Mouse (Mus musculus): Measurements from ENCODE around the gene Spag7. TPM values are rescaled to one million over a fixed set of nuclear protein-coding genes. Genes with fewer than 3 reads are reported as not detected.

Gene Spag7
- 44.5 and 47.9 TPM in 2 replicates for polyA plus RNA-seq (2012; rRNA removed)

DNA sequence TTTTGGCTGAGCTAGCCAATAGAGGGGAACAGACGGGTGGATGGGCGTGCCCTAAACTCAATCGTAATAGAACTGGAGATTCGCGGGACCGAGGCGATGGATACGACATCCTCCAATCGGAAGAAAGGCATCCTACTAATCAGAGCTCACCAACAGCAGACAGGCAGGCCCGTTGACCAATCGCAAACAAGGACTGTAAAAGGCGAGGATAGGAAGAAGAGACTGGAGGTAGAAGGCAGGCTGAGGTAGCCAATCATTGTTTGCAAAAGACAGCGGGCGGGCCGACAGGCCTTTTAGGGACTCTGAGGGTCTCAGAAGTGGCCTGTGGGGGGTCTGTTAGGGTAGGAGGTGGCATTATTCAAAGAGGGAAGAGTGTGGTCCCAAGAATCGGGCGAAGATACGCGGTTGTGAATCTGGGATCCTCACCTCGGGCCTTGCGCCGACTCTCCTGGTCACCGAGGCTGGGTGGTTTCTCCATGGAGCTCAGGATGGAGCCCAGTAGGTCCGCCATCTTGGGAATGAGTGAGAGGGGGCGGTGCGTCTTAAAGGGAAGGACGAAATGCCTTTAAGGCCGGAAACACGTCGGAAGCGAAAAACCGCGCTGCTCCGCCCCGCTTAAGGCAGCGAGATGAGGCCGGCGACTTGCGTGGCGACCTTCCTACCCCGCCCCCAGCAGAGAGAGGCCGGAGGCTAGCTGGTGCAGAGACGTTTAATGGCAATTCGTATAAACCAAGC is at the start of gene Spag7:
TSS of gene Spag7 (minus strand) at position 646 of the 735 bp plus-strand sequence.
- Histone ChIP-seq H3K27me3 (ENCODE audit: control insufficient read depth, insufficient read depth, low read length) (no peaks in the 10 kb centered on the region), H3K27ac (ENCODE audit: control insufficient read depth, insufficient read depth, low read depth, low read length) (peak within 1 kb of the TSS; percentile 96), H3K36me3 (ENCODE audit: control insufficient read depth, insufficient read depth, low read length) (no peaks in the 10 kb centered on the region; the same call in 1 of the 2 replicates)

DNA sequence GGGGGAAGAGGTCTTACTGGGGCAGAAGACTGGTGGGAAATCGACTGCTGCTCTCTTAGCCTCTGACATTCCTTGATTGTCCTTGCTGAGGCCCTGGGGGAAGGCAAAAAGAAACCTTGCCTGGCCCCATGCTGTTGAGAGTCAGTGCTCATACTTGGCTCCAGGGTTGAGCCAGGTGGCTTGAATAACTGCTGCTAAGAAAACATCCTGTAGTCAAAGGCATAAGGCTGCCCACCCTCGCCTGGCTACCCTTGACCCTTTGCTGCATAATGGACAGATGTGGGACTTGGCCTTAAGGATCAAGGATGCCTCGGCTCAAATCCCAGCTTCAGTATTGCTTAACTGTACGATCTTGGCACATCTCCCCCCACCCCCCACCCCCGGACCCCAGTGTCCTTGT is 49.3 kb upstream of the Spag7 start:
- no peaks in the 10 kb centered on the region for H3K36me3 ChIP-seq (ENCODE audit: control insufficient read depth, insufficient read depth, low read length)

More for the DNA sequence above, at the start of gene Spag7:
- Histone ChIP-seq H3K4me3 (ENCODE audit: control insufficient read depth, low read depth, low read length) (peak within 1 kb of the TSS; percentile 95), H3K4me1 (ENCODE audit: control insufficient read depth, insufficient read depth, low read length) (peaks cover 18% of the 10 kb centered on the region)
- TF ChIP-seq CTCF (IDR thresholded peaks at IDR 0.05; ENCODE audit: control insufficient read depth, insufficient read depth, insufficient replicate concordance, low read depth, low read length) (no peak), POLR2A (IDR thresholded peaks at IDR 0.05; ENCODE audit: control insufficient read depth, low read depth, low read length) (peak; percentile 74; the same call in 1 of the 2 replicates)

DNA sequence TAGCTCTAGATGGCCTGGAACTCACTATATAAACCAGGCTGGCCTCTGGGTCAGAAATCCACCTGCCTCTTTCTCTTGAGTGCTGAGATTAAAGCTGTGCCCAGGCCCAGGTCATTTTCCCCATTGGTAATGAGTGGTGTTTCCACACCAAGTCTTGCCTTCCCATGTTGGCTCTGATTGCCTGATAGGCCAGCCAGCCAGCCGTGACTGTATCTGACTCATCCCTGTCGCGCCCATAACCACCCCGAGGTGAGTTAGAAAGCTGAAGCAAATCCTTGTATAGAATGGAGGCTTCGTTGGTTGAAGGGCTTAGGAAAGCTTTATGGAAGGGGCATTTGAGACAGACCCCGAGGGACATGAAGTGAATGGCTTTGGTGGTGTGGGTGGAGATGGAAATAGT is 46.6 kb upstream of the Spag7 start:
- Histone ChIP-seq H3K27ac (ENCODE audit: control insufficient read depth, insufficient read depth, low read depth, low read length) (no peak overlapping the region), H3K4me3 (ENCODE audit: control insufficient read depth, low read depth, low read length) (no peak overlapping the region), H3K27me3 (ENCODE audit: control insufficient read depth, insufficient read depth, low read length) (no peaks in the 10 kb centered on the region), H3K4me1 (ENCODE audit: control insufficient read depth, insufficient read depth, low read length) (no peaks in the 10 kb centered on the region), H3K36me3 (ENCODE audit: control insufficient read depth, insufficient read depth, low read length) (no peaks in the 10 kb centered on the region)
- no peak for TF ChIP-seq CTCF (IDR thresholded peaks at IDR 0.05; ENCODE audit: control insufficient read depth, insufficient read depth, insufficient replicate concordance, low read depth, low read length)
- TF ChIP-seq POLR2A (IDR thresholded peaks at IDR 0.05; ENCODE audit: control insufficient read depth, low read depth, low read length), result no peak

More for the DNA sequence above, 49.3 kb upstream of the Spag7 start:
- TF ChIP-seq CTCF (IDR thresholded peaks at IDR 0.05; ENCODE audit: control insufficient read depth, insufficient read depth, insufficient replicate concordance, low read depth, low read length) (no peak), POLR2A (IDR thresholded peaks at IDR 0.05; ENCODE audit: control insufficient read depth, low read depth, low read length) (no peak)
- H3K4me3 ChIP-seq (ENCODE audit: control insufficient read depth, low read depth, low read length), result no peak overlapping the region
- no peaks in the 10 kb centered on the region for H3K27me3 ChIP-seq (ENCODE audit: control insufficient read depth, insufficient read depth, low read length)
- no peak overlapping the region for H3K27ac ChIP-seq (ENCODE audit: control insufficient read depth, insufficient read depth, low read depth, low read length)
- no peaks in the 10 kb centered on the region for H3K4me1 ChIP-seq (ENCODE audit: control insufficient read depth, insufficient read depth, low read length)

DNA sequence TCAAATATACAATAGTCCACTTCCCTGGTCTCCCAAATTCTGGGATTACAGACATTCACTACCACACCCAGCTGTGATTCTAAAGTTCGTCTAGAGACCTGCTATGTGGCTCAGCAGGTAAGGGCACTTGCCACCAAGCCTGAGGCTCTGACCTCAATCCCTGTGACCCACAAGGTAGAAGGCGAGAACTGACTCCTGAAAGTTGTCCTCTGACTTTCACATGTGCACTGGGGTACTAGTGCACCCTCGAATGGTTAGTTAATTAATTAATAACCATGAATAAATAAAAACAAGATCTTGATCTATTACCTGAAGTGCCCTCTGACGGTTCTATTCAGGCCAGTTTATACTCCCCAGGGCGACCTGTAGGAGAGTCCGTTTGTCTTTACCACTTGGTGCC is 44.0 kb upstream of the Spag7 start:
- no peaks in the 10 kb centered on the region for H3K27me3 ChIP-seq (ENCODE audit: control insufficient read depth, insufficient read depth, low read length)
- no peak overlapping the region for H3K27ac ChIP-seq (ENCODE audit: control insufficient read depth, insufficient read depth, low read depth, low read length)
- H3K36me3 ChIP-seq (ENCODE audit: control insufficient read depth, insufficient read depth, low read length), result no peaks in the 10 kb centered on the region
- no peak overlapping the region for H3K4me3 ChIP-seq (ENCODE audit: control insufficient read depth, low read depth, low read length)
- no peaks in the 10 kb centered on the region for H3K4me1 ChIP-seq (ENCODE audit: control insufficient read depth, insufficient read depth, low read length)
- no peak for TF ChIP-seq CTCF (IDR thresholded peaks at IDR 0.05; ENCODE audit: control insufficient read depth, insufficient read depth, insufficient replicate concordance, low read depth, low read length)
- TF ChIP-seq POLR2A (IDR thresholded peaks at IDR 0.05; ENCODE audit: control insufficient read depth, low read depth, low read length), result no peak

DNA sequence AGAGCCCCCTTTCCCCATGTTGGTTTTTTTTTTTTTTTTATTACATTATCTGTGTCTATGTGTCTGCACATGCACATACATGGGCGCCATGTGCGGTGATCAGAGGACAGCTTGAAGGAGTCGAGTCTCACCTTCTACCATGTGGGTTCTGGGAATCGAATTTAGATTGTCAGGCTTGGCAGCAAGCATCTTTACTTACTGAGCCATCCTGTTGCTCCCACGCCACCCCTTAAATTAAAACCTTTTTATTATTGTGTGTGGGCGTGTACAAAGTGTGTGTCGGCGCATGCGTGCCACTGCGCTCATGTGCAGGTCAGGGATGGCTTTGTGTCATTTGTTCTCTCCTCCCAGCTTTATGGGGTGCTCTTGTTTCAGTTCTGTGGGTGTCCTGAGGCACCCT is 41.8 kb upstream of the Spag7 start:
- Histone ChIP-seq H3K27ac (ENCODE audit: control insufficient read depth, insufficient read depth, low read depth, low read length) (no peak overlapping the region), H3K27me3 (ENCODE audit: control insufficient read depth, insufficient read depth, low read length) (no peaks in the 10 kb centered on the region), H3K4me1 (ENCODE audit: control insufficient read depth, insufficient read depth, low read length) (no peaks in the 10 kb centered on the region), H3K36me3 (ENCODE audit: control insufficient read depth, insufficient read depth, low read length) (no peaks in the 10 kb centered on the region; the same call in 1 of the 2 replicates), H3K4me3 (ENCODE audit: control insufficient read depth, low read depth, low read length) (no peak overlapping the region)
- TF ChIP-seq POLR2A (IDR thresholded peaks at IDR 0.05; ENCODE audit: control insufficient read depth, low read depth, low read length), result no peak
- TF ChIP-seq CTCF (IDR thresholded peaks at IDR 0.05; ENCODE audit: control insufficient read depth, insufficient read depth, insufficient replicate concordance, low read depth, low read length), result no peak

DNA sequence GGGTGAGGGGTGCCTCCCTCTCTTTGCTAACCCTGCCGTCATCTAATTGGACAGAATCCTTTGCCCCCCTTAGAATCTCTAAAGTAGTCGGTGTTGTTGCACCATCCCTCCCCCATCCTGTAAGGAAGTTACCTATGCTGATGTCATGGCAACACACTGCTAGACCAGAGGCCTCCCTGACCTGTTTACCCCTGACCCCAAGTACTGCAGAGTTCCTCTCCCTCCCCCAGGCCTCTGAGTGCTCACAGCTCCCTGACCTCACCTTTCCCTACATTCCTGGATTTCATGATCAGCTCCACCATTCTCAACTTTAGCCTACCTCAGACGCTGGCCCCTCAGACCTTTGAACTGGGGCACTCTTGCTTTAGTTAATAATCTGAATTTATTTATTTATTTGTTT is 36.9 kb upstream of the Spag7 start:
- H3K27me3 ChIP-seq (ENCODE audit: control insufficient read depth, insufficient read depth, low read length), result no peaks in the 10 kb centered on the region
- H3K36me3 ChIP-seq (ENCODE audit: control insufficient read depth, insufficient read depth, low read length), result no peaks in the 10 kb centered on the region; the same call in 1 of the 2 replicates
- TF ChIP-seq POLR2A (IDR thresholded peaks at IDR 0.05; ENCODE audit: control insufficient read depth, low read depth, low read length), result no peak
- TF ChIP-seq CTCF (IDR thresholded peaks at IDR 0.05; ENCODE audit: control insufficient read depth, insufficient read depth, insufficient replicate concordance, low read depth, low read length), result no peak

DNA sequence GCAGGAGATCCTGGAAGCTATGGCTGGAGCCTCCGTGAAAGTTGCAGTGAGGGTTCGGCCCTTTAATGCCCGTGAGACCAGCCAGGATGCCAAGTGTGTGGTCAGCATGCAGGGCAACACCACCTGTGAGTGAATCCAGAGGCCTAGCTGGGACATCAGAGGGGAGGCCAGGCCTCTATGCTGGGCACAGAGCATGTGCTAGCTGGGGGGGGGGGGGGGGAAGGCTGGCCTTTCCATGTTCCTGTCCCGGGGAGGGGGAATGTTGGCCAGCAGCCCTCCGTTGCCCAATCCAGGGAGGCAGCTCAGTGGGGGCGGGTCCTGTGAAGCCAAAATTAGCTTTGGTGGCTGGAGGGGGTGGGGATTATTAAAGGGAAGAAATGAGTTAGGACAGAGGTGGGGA is 33.6 kb upstream of the Spag7 start:
- H3K4me1 ChIP-seq (ENCODE audit: control insufficient read depth, insufficient read depth, low read length), result peaks cover 11% of the 10 kb centered on the region
- TF ChIP-seq CTCF (IDR thresholded peaks at IDR 0.05; ENCODE audit: control insufficient read depth, insufficient read depth, insufficient replicate concordance, low read depth, low read length), result no peak
- no peak for TF ChIP-seq POLR2A (IDR thresholded peaks at IDR 0.05; ENCODE audit: control insufficient read depth, low read depth, low read length)
- no peaks in the 10 kb centered on the region for H3K27me3 ChIP-seq (ENCODE audit: control insufficient read depth, insufficient read depth, low read length)
- H3K4me3 ChIP-seq (ENCODE audit: control insufficient read depth, low read depth, low read length), result no peak overlapping the region
- no peaks in the 10 kb centered on the region; the same call in 1 of the 2 replicates for H3K36me3 ChIP-seq (ENCODE audit: control insufficient read depth, insufficient read depth, low read length)
- no peak overlapping the region for H3K27ac ChIP-seq (ENCODE audit: control insufficient read depth, insufficient read depth, low read depth, low read length)

More for the DNA sequence above, 36.9 kb upstream of the Spag7 start:
- no peak overlapping the region for H3K4me3 ChIP-seq (ENCODE audit: control insufficient read depth, low read depth, low read length)
- H3K4me1 ChIP-seq (ENCODE audit: control insufficient read depth, insufficient read depth, low read length), result peaks cover 6% of the 10 kb centered on the region
- H3K27ac ChIP-seq (ENCODE audit: control insufficient read depth, insufficient read depth, low read depth, low read length), result no peak overlapping the region
